Mouse (Mus musculus) embryo, embryonic 11 days (tissue): ENCODE measurements at regions not wholly inside any gene's neighbourhood (a gene's known extent, or its start where the extent isn't known, plus 50 kb on each side); places are given as distances from the start of the nearest gene placed in this dataset.

Experiments
- DNase-seq: peaks from one replicate; pipeline ENCODE4 v3.0.0-alpha.2; 2015

- peak; percentile 43 for DNase-seq
These were observed 456.3 kb upstream of the Mctp2 start for GRCm38 (mm10) chr7:72762711-72763110.

- no peak for DNase-seq
These were observed 462.3 kb upstream of the Mctp2 start for GRCm38 (mm10) chr7:72768705-72769104.

GRCm38 (mm10) chr7:72774031-72774770 is 467.8 kb upstream of the Mctp2 start:
- DNase-seq, result peak; percentile 66

GRCm38 (mm10) chr7:72774771-72775119 is 468.3 kb upstream of the Mctp2 start:
- no peak for DNase-seq

- DNase-seq, result no peak
These were observed 480.9 kb upstream of the Mctp2 start for GRCm38 (mm10) chr7:72787306-72787705.

- DNase-seq, result peak; percentile 37
These were observed 481.9 kb upstream of the Mctp2 start for GRCm38 (mm10) chr7:72788261-72788660.

GRCm38 (mm10) chr7:72822142-72822541 is 515.7 kb upstream of the Mctp2 start:
- DNase-seq, result no peak

- DNase-seq, result no peak
These were observed 520.2 kb upstream of the Mctp2 start for GRCm38 (mm10) chr7:72826597-72826996.

GRCm38 (mm10) chr7:72835423-72835822 is 529.0 kb upstream of the Mctp2 start:
- no peak for DNase-seq

- no peak for DNase-seq
These were observed 529.6 kb upstream of the Mctp2 start for GRCm38 (mm10) chr7:72836026-72836425.

- no peak for DNase-seq
These were observed 530.1 kb upstream of the Mctp2 start for GRCm38 (mm10) chr7:72836457-72836985.

- DNase-seq, result peak; percentile 33
These were observed 531.7 kb upstream of the Mctp2 start for GRCm38 (mm10) chr7:72837992-72838655.

- no peak for DNase-seq
These were observed 524.0 kb upstream of the Rgma start for GRCm38 (mm10) chr7:72851346-72851745.

GRCm38 (mm10) chr7:72854501-72855002 is 520.8 kb upstream of the Rgma start:
- no peak for DNase-seq

- no peak for DNase-seq
These were observed 508.1 kb upstream of the Rgma start for GRCm38 (mm10) chr7:72866966-72867754.

GRCm38 (mm10) chr7:72869068-72869467 is 506.2 kb upstream of the Rgma start:
- no peak for DNase-seq

- DNase-seq, result peak; percentile 60
These were observed 474.5 kb upstream of the Rgma start for GRCm38 (mm10) chr7:72900816-72901215.

GRCm38 (mm10) chr7:72905891-72906290 is 469.4 kb upstream of the Rgma start:
- no peak for DNase-seq

GRCm38 (mm10) chr7:72906536-72906935 is 468.8 kb upstream of the Rgma start:
- no peak for DNase-seq

- peak; percentile 48 for DNase-seq
These were observed 448.4 kb upstream of the Rgma start for GRCm38 (mm10) chr7:72926772-72927380.

- no peak for DNase-seq
These were observed 436.5 kb upstream of the Rgma start for GRCm38 (mm10) chr7:72938842-72939241.

- no peak for DNase-seq
These were observed 427.8 kb upstream of the Rgma start for GRCm38 (mm10) chr7:72947531-72947930.

GRCm38 (mm10) chr7:72948026-72948425 is 427.3 kb upstream of the Rgma start:
- DNase-seq, result no peak
